Mouse (Mus musculus) lung, postnatal 10 days (tissue): ENCODE measurements at regions not wholly inside any gene's neighbourhood (a gene's known extent, or its start where the extent isn't known, plus 50 kb on each side); places are given as distances from the start of the nearest gene placed in this dataset.

Experiments
- DNase-seq: peaks from one replicate; pipeline ENCODE4 v3.0.0; 2021

GRCm38 (mm10) chr2:61221157-61221556 lies 258.2 kb upstream of the Rbms1 start:
- no peak for DNase-seq

- DNase-seq = no peak
These were observed 251.0 kb upstream of the Rbms1 start for GRCm38 (mm10) chr2:61213951-61214350.

- no peak for DNase-seq
These were observed 238.4 kb upstream of the Rbms1 start for GRCm38 (mm10) chr2:61201387-61201786.

- DNase-seq = no peak
These were observed 231.0 kb upstream of the Rbms1 start for GRCm38 (mm10) chr2:61193976-61194375.

- no peak for DNase-seq
These were observed 219.5 kb upstream of the Rbms1 start for GRCm38 (mm10) chr2:61182424-61182979.

GRCm38 (mm10) chr2:61177801-61178200 lies 214.8 kb upstream of the Rbms1 start:
- DNase-seq = peak; percentile 5

GRCm38 (mm10) chr2:61176807-61177206 lies 213.8 kb upstream of the Rbms1 start:
- DNase-seq = peak; percentile 24

- no peak for DNase-seq
These were observed 210.6 kb upstream of the Rbms1 start for GRCm38 (mm10) chr2:61173581-61173980.

GRCm38 (mm10) chr2:61161336-61161735 lies 198.3 kb upstream of the Rbms1 start:
- DNase-seq = no peak

- DNase-seq = no peak
These were observed 196.8 kb upstream of the Rbms1 start for GRCm38 (mm10) chr2:61159761-61160160.

GRCm38 (mm10) chr2:61138998-61139631 lies 176.1 kb upstream of the Rbms1 start:
- DNase-seq = peak; percentile 79

- peak; percentile 35 for DNase-seq
These were observed 175.6 kb upstream of the Rbms1 start for GRCm38 (mm10) chr2:61138625-61138997.

GRCm38 (mm10) chr2:61137378-61137777 lies 174.4 kb upstream of the Rbms1 start:
- no peak for DNase-seq

GRCm38 (mm10) chr2:61136926-61137325 lies 173.9 kb upstream of the Rbms1 start:
- DNase-seq = peak; percentile 63

- DNase-seq = no peak
These were observed 160.2 kb upstream of the Rbms1 start for GRCm38 (mm10) chr2:61123046-61123806.

GRCm38 (mm10) chr2:61121281-61121680 lies 158.3 kb upstream of the Rbms1 start:
- DNase-seq = no peak

GRCm38 (mm10) chr2:61114620-61115019 lies 151.6 kb upstream of the Rbms1 start:
- no peak for DNase-seq

GRCm38 (mm10) chr2:61113916-61114315 lies 150.9 kb upstream of the Rbms1 start:
- DNase-seq = peak; percentile 43

GRCm38 (mm10) chr2:61110591-61110990 lies 147.6 kb upstream of the Rbms1 start:
- DNase-seq = peak; percentile 66

GRCm38 (mm10) chr2:61109564-61109963 lies 146.6 kb upstream of the Rbms1 start:
- no peak for DNase-seq

GRCm38 (mm10) chr2:61105169-61105568 lies 142.2 kb upstream of the Rbms1 start:
- DNase-seq = no peak

GRCm38 (mm10) chr2:61100854-61101253 lies 137.9 kb upstream of the Rbms1 start:
- DNase-seq = peak; percentile 76

- no peak for DNase-seq
These were observed 125.5 kb upstream of the Rbms1 start for GRCm38 (mm10) chr2:61088501-61088900.

- no peak for DNase-seq
These were observed 121.8 kb upstream of the Rbms1 start for GRCm38 (mm10) chr2:61084835-61085234.
